Mouse (Mus musculus): ENCODE data around the gene Tfeb. TPM values are rescaled to one million over a fixed set of nuclear protein-coding genes. Genes with fewer than 3 reads are reported as not detected.
A peak's percentile ranks its signal among the peaks of the same experiment; 100 is the strongest.

The Tfeb gene
- polyA plus RNA-seq, 1 experiment from 2014 or later: 25.7 TPM

DNA sequence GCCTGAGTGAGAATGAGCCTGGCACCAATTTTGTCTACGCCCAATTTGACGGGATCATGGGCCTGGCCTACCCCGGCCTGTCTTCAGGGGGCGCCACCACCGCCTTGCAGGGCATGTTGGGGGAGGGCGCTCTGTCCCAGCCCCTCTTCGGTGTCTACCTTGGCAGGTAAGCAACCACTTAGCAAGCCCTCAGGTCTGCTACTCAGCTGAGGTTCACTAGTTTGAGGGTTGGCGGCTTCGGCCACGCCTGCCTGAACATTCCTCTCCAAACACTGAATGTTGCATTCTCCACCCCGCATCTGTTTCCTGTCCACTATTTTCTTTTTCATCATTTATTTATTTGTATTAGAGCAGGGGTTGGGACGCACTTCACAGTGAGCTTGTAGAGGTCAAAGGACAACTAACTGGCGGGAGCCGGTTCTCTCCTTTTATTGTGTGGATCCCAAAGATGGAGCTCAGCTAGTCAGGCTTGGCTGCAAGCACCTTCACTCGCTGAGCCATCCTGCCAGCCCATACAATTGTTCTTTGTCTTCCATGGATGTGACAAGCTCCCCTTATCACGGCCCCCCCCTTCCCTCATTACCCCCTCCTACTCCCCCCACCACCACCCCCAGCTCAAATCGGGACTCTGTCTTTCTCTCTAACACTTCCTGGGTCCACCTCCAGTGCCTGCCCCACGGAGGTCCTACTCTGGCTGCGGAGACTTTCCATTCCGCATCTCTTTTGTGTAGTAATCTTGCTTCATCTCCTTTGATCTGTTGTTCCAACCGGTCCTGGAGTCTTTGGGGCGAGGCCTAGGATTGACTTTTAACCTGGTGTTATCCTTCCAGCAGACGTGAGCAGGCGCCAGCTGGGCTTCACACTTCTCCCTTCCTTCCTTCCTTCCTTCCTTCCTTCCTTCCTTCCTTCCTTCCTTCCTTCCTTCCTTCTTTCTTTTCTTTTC is 5.9 kb upstream of the Tfeb start:
- H3K4me2 ChIP-seq (ENCODE audit: low read depth, low read length): no peak overlapping the region
- H3K9me3 ChIP-seq (replicated peaks; ENCODE audit: control insufficient read depth, low read length): no peaks in the 10 kb centered on the region
- H3K9ac ChIP-seq (ENCODE audit: low read length): no peak overlapping the region
- H3K27ac ChIP-seq (ENCODE audit: low read length): no peak overlapping the region
- 56% methylated on average over 24 of the region's 24 CpGs for WGBS
- ATAC-seq (replicated peaks; ENCODE audit: extremely low read depth, insufficient read depth, low FRiP score): no peak
- H3K4me3 ChIP-seq (ENCODE audit: low read length): no peak overlapping the region
- no peaks in the 10 kb centered on the region for H3K4me1 ChIP-seq (ENCODE audit: control insufficient read depth, insufficient read depth, low read length)
- H3K36me3 ChIP-seq (ENCODE audit: control insufficient read depth, insufficient read depth): no peaks in the 10 kb centered on the region
- H3K27me3 ChIP-seq (ENCODE audit: control insufficient read depth, insufficient read depth, low read length): no peaks in the 10 kb centered on the region

DNA sequence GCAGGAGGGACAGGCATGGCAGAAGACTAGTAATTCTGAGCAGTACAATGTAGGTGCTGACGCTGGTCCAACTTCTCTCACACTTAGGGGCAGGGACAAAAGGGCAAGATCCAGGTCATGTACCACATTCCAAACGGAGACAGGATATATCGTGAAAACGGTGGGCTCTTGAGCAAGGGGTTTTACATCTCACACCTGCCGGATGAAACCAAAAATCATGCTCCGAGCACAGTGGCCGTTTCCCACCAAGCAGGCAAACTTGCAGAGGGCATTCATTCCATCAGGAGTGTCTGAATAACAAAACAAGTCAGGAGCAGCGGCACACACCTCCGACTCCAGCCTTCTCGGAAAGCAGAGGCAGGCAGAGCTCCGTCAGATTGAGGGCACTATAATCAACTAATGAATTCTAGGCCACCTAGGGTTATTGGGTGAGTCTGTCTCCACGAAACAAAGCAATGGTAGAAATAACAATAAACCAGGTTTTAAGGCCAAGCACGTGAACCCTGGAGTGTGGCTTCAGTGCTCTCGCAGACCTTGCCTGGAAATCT is 1.2 kb upstream of the Tfeb start:
- Histone ChIP-seq H3K9ac (ENCODE audit: low read length) (no peak overlapping the region), H3K27ac (ENCODE audit: low read length) (no peak overlapping the region), H3K9me3 (replicated peaks; ENCODE audit: control insufficient read depth, low read length) (no peaks in the 10 kb centered on the region), H3K27me3 (ENCODE audit: control insufficient read depth, insufficient read depth, low read length) (no peaks in the 10 kb centered on the region), H3K4me1 (ENCODE audit: control insufficient read depth, insufficient read depth, low read length) (peaks cover 16% of the 10 kb centered on the region), H3K4me3 (ENCODE audit: low read length) (no peak overlapping the region), H3K4me2 (ENCODE audit: low read depth, low read length) (no peak overlapping the region), H3K36me3 (ENCODE audit: control insufficient read depth, insufficient read depth) (no peaks in the 10 kb centered on the region)
- ATAC-seq (replicated peaks; ENCODE audit: extremely low read depth, insufficient read depth, low FRiP score): no peak
- WGBS: 71% methylated on average over 14 of the region's 14 CpGs

DNA sequence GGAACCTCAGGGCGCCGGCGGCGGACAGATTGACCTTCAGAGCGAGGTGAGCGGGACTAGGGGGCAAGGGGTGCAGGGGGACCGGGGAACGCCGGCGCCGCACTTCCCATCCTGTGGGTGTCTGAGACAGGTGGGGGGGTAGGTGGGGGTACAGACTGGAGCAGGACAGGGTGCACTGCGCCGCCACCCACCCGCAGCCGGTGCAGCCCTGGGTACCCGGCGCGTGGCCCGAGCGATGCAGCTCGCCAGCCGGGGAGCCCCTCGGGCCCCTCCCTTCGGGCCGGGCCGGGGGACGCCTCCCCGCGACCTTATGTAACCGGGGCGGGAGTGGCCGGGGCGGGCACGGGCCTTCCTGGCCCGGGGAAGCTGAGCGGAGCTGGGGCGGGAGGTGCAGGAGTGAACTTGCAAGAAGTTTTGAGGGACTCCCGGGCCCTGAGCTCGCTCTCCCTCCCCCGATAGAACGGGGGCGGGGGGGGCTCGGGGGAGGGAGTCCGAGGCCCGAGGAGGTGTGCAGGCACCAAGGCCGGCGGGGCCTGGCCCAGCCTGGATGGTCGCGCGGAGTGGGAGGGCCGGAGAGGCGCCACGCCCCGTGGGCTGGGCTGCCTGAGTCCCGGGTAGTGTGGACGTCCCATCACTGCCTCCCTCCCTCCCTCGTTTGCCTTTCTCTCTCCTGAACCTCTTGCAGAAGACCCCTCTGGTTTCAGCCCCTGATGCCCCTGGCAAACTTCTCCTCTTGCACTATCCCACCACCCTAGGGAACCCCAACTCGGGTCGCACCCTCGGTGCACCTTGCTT is 638 bp downstream of the Tfeb start:
- Histone ChIP-seq H3K9me3 (replicated peaks; ENCODE audit: control insufficient read depth, low read length) (no peaks in the 10 kb centered on the region), H3K4me3 (ENCODE audit: low read length) (peak overlapping the region; percentile 83), H3K4me2 (ENCODE audit: low read depth, low read length) (peak overlapping the region; percentile 98), H3K36me3 (ENCODE audit: control insufficient read depth, insufficient read depth) (no peaks in the 10 kb centered on the region), H3K4me1 (ENCODE audit: control insufficient read depth, insufficient read depth, low read length) (peaks cover 19% of the 10 kb centered on the region), H3K9ac (ENCODE audit: low read length) (peak overlapping the region; percentile 86), H3K27me3 (ENCODE audit: control insufficient read depth, insufficient read depth, low read length) (no peaks in the 10 kb centered on the region), H3K27ac (ENCODE audit: low read length) (peak overlapping the region; percentile 94)
- WGBS: under 1% methylated on average over 49 of the region's 60 CpGs
- peak; percentile 92 for ATAC-seq (replicated peaks; ENCODE audit: extremely low read depth, insufficient read depth, low FRiP score)

DNA sequence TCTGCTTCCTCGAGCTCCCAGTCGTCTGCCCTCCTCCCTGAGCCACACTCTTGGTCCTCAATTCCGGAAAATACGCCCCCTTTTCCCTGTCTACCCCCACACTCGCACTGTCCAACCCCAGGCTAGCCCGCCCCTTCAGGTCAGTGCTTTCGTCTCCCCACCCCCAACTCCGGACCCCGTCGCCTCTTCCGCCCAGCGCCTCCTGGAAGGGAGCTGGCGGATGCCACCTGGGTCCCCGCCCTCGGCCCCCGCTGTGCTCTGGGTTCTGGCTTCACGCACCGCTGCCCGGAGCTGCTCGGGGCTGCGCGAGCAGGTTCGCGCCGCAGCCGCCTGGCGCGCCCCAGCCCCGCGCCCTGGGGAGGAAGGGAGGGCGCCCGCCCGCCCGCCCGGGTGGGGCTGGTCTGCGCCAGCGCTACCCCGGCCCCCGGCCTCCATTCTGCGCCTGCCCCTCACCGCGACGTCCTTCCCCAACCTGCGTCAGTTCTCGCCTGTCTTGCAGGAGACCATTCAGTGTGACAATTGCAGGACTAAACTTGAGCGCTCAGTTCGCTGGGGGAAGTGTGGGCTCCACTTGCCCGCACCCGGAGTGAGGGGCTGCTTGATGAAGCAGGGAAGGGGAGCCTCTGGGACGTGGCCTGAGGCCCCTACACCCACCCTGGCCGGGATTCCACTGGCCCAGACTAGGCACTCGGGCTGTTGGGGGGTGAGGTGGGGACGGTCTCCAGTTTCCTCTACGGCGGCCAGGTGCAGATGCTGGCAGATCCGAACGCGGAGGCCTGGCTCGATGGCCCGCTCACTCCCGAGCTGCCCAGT is 1.4 kb downstream of the Tfeb start:
- no peaks in the 10 kb centered on the region for H3K36me3 ChIP-seq (ENCODE audit: control insufficient read depth, insufficient read depth)
- 2% methylated on average over 53 of the region's 61 CpGs for WGBS

DNA sequence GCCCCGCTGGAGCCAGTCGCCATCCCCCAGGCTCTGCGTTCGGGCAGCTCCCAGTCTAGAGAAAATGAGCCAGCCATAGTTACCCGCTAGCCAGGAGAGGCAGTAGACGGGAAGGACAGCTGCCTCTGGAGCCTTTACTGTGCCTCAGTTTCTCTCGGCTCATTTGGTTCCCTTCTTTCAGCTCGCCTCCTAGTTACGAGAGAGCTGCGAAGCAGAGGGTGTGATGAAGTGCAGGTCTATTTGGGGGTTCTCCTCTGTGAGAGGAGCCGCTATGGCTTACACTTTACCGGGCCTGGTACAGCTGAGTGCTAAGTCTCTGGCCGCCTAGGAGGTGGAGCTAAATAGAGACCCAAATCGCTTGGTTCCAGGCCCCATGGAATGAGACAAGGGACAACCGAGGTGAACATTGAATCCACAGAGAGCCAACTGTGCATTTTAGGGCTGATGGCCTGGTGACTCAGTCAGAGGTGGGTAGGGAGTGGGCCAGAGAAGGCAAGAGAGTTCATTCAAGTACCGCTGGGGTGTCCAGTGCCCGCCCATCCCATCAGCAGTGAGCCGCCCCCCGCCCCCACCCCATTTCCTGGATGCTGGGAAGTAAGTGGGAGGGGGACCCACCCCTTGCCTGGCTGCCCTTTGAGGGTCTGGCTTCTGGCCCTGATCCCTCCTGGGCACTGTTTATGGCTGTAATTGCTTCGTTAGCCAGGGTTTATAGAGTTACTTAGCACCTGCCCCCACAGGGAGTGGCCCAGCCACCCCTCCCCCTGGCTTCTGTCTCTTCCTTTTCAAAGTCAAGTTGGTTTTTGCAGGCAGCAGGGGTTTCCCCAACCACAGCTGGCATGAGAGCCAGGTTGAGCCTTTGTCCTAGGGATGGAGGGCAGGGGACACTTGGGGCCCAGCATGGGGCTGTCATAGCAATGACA is 2.3 kb downstream of the Tfeb start:
- 17% methylated on average over 20 of the region's 20 CpGs for WGBS
- H3K27ac ChIP-seq (ENCODE audit: low read length): peak overlapping the region; percentile 94
- H3K9ac ChIP-seq (ENCODE audit: low read length): peak overlapping the region; percentile 86
- H3K4me1 ChIP-seq (ENCODE audit: control insufficient read depth, insufficient read depth, low read length): peaks cover 27% of the 10 kb centered on the region
- peak overlapping the region; percentile 98 for H3K4me2 ChIP-seq (ENCODE audit: low read depth, low read length)
- no peaks in the 10 kb centered on the region for H3K9me3 ChIP-seq (replicated peaks; ENCODE audit: control insufficient read depth, low read length)
- H3K27me3 ChIP-seq (ENCODE audit: control insufficient read depth, insufficient read depth, low read length): no peaks in the 10 kb centered on the region
- H3K4me3 ChIP-seq (ENCODE audit: low read length): peak overlapping the region; percentile 83
- ATAC-seq (replicated peaks; ENCODE audit: extremely low read depth, insufficient read depth, low FRiP score): no peak
- no peaks in the 10 kb centered on the region for H3K36me3 ChIP-seq (ENCODE audit: control insufficient read depth, insufficient read depth)

More for the DNA sequence above, 1.4 kb downstream of the Tfeb start:
- H3K4me3 ChIP-seq (ENCODE audit: low read length): peak overlapping the region; percentile 83
- H3K4me2 ChIP-seq (ENCODE audit: low read depth, low read length): peak overlapping the region; percentile 98
- H3K27me3 ChIP-seq (ENCODE audit: control insufficient read depth, insufficient read depth, low read length): no peaks in the 10 kb centered on the region
- ATAC-seq (replicated peaks; ENCODE audit: extremely low read depth, insufficient read depth, low FRiP score): peak; percentile 19
- no peaks in the 10 kb centered on the region for H3K9me3 ChIP-seq (replicated peaks; ENCODE audit: control insufficient read depth, low read length)
- H3K4me1 ChIP-seq (ENCODE audit: control insufficient read depth, insufficient read depth, low read length): peaks cover 23% of the 10 kb centered on the region
- peak overlapping the region; percentile 86 for H3K9ac ChIP-seq (ENCODE audit: low read length)
- peak overlapping the region; percentile 94 for H3K27ac ChIP-seq (ENCODE audit: low read length)

DNA sequence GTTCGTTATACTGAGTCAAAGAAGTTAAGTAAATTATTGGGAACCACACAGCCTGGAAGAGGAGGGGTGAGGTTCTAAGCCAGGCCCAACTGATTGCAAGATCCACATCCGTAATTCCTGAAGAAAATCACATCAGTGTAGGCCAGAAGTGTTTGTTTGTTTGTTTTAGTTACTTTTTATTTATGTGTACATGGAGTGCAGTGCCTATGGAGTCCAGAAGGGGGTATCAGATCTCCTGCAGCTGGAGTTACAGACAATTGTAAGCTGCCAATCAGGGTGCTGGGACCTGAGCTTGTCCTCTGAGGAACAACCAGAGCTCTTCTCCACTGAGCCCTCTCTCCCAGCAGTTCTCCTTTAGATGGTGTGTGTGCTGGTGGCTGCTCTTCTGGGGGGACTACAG is 3.4 kb downstream of the Tfeb start:
- H3K36me3 ChIP-seq (ENCODE audit: control insufficient read depth, insufficient read depth): peaks cover 3% of the 10 kb centered on the region; the same call in 1 of the 2 replicates
- H3K9me3 ChIP-seq (replicated peaks; ENCODE audit: control insufficient read depth, low read length): peaks cover 5% of the 10 kb centered on the region; the same call in 1 of the 2 replicates
- H3K9ac ChIP-seq (ENCODE audit: low read length): no peak overlapping the region
- H3K27me3 ChIP-seq (ENCODE audit: control insufficient read depth, insufficient read depth, low read length): no peaks in the 10 kb centered on the region
- H3K27ac ChIP-seq (ENCODE audit: low read length): no peak overlapping the region
- peaks cover 27% of the 10 kb centered on the region for H3K4me1 ChIP-seq (ENCODE audit: control insufficient read depth, insufficient read depth, low read length)
- no peak for ATAC-seq (replicated peaks; ENCODE audit: extremely low read depth, insufficient read depth, low FRiP score)
- WGBS: 89% methylated on average over 2 of the region's 2 CpGs
- no peak overlapping the region for H3K4me3 ChIP-seq (ENCODE audit: low read length)
- no peak overlapping the region for H3K4me2 ChIP-seq (ENCODE audit: low read depth, low read length)

DNA sequence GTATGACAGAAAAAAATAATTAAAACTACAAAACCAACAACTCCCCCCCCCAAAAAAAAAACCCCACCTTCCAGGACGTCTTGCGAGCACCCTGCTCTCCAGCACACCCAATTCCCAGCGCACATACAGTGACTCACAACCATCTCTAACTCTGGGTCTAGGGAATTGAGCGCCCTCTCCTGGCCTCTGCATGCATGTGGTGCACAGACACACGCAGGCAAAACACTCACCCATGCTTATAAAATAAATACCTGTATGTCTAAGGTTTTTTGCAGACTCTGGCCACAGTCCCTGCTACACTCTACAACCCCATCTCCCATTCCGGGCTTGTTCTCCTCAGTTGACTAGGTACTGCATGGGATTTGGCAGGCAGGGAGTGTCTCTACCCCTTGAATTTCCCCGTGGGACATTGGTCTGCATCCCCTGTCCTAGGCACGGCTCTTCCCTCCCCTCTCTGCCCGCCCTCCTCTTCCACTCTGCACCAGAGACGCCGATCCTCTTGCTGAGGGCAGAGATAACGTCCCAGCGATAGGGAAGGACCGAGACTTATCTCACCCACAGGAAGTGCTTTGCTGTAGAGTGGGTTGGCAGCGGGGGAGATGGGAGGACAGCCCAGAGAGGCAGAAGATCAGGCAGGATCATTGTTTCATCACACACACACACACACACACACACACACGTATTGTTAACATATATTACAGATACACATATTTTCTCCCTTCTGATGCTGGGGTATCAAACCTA is 6.3 kb downstream of the Tfeb start:
- no peak overlapping the region for H3K4me2 ChIP-seq (ENCODE audit: low read depth, low read length)
- peaks cover 28% of the 10 kb centered on the region for H3K4me1 ChIP-seq (ENCODE audit: control insufficient read depth, insufficient read depth, low read length)
- H3K27ac ChIP-seq (ENCODE audit: low read length): no peak overlapping the region
- H3K36me3 ChIP-seq (ENCODE audit: control insufficient read depth, insufficient read depth): peaks cover 3% of the 10 kb centered on the region; the same call in 1 of the 2 replicates
- no peak for ATAC-seq (replicated peaks; ENCODE audit: extremely low read depth, insufficient read depth, low FRiP score)
- H3K9me3 ChIP-seq (replicated peaks; ENCODE audit: control insufficient read depth, low read length): peaks cover 5% of the 10 kb centered on the region; the same call in 1 of the 2 replicates
- H3K4me3 ChIP-seq (ENCODE audit: low read length): no peak overlapping the region
- WGBS: 16% methylated on average over 16 of the region's 16 CpGs
- H3K27me3 ChIP-seq (ENCODE audit: control insufficient read depth, insufficient read depth, low read length): no peaks in the 10 kb centered on the region
- H3K9ac ChIP-seq (ENCODE audit: low read length): no peak overlapping the region
